Mouse (Mus musculus): ENCODE measurements around the gene Dlg2.

Dlg2 gene

DNA sequence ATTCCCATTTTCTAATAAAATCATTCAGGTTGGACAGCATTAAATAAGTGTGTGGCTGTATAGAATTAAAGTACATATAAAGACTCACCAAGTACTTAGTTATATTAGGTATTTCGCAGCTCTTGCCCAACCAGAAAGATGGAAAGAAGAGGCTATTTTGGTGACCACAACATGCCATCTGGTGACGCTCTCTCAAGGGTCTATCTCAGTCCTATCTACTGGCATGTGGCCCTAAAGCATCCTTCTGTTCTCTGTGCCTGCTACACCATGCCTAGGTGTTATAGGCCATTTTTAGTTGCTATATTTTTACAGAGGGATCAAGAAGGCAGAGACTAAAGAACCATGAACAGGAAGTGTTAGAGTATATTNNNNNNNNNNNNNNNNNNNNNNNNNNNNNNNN, 1629.5 kb downstream of the Dlg2 start:
- in situ Hi-C loops (cut with MboI; ENCODE audit: low pct_unique_long_range_greater_than_20kb in 1 of 2, low sequenced_read_pairs in 2 of 2, unreplicated experiment in 1 of 2) = loop anchor here in 1 of 2 experiments (10.0 to 25.0 kb wide), 3 partner anchors 206 to 449 kb away; no protein-coding TSS in a partner anchor

DNA sequence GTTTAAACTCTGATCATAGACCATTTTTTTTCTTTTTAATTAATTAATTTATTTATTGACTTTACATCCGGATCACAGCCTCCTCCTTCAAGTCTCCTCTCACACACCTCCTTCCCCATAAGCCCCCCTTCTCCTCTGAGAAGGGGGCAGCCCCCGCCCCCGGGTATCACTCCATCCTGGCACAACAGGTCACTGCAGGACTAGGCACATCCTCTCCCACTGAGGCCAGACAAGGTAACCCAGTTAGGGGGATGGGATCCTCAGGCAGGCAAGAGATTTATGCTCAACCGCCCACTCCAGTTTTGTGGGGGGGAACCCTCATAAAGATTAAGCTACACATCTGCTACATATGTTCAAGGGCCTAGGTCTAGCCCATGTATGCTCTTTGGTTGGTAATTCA, 1636.6 kb downstream of the Dlg2 start:
- in situ Hi-C loops (cut with MboI; ENCODE audit: low pct_unique_long_range_greater_than_20kb in 1 of 2, low sequenced_read_pairs in 2 of 2, unreplicated experiment in 1 of 2) = loop anchor here in 1 of 2 experiments (25.0 kb wide), 2 partner anchors 199 to 299 kb away; no protein-coding TSS in a partner anchor

DNA sequence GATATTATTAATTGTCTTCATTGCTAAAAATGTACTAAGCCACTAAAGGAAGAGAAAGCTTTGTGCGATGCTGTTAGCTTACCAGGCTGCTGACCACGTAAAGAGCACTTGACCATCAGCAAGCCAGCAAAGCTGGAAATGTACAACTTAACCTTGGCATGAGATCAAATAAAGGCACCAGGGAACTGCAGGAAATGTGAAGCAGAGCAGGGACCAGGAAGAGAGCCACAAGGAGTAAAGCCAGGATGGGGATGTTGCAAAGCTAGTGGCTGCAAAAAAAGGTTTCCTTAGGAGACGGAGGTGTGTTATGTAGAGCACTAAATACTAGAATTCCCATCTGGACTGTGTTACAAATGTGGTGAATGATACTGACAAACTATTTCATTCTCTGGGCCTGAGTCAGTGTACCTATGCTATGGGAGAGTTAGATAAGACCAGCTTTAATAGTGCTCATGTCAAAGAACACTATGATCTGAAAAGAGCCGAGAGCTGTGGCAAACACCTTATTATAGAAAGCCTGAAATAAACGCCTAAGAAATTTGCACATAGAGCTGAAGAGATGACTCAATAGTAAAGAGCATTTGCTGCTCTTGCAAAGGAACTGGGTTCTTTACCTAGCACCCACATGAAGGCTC, 1638.9 kb downstream of the Dlg2 start:
- in situ Hi-C loops (cut with MboI; ENCODE audit: low pct_unique_long_range_greater_than_20kb in 1 of 2, low sequenced_read_pairs in 2 of 2, unreplicated experiment in 1 of 2) = loop anchor here in 1 of 2 experiments (25.0 kb wide), 2 partner anchors 197 to 297 kb away; no protein-coding TSS in a partner anchor

GRCm38 (mm10) chr7:92123276-92123675, 1646.8 kb downstream of the Dlg2 start:
- in situ Hi-C loops (cut with MboI; ENCODE audit: low pct_unique_long_range_greater_than_20kb in 1 of 2, low sequenced_read_pairs in 2 of 2, unreplicated experiment in 1 of 2) = loop anchor here in 1 of 2 experiments (25.0 kb wide), 2 partner anchors 189 to 289 kb away; no protein-coding TSS in a partner anchor

DNA sequence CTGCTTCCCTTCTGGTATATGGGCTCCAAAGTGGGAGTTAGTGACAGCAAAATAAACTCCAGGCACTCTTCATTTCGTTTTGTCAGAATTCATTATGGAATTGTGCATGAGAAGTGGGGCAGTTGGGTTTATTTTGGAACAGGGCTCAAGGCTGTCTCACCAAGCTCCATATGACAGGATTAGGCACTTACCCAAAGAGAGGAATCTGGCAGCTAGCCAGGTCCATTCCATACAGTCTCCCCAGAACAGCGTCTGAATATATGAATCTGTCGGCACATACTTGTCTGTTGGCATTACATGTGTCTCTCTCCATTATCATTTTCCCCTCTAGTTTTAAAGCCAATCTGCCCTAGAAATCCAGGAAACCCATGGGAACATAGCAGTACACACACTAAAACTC, 1649.4 kb downstream of the Dlg2 start:
- in situ Hi-C loops (cut with MboI; ENCODE audit: low pct_unique_long_range_greater_than_20kb in 1 of 2, low sequenced_read_pairs in 2 of 2, unreplicated experiment in 1 of 2) = no loop called here

DNA sequence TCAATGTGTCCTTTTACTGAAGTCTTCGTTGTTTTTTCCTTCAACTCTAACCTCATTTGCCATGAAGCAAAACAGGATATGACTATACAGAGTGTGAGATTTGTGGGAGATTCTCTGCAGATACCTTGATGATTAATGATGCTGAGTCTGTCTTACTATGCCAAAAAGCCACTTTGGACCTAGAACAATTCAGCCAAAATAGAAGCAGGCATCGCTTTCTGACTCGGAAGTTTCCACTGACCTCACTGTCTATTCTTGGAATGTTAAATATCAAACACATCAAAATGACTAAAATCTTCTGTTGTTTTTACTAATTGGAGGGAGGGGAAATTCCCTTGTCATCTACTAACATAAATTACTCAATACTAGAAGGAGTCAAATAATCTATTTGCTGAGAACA, 1657.8 kb downstream of the Dlg2 start:
- in situ Hi-C loops (cut with MboI; ENCODE audit: low pct_unique_long_range_greater_than_20kb in 1 of 2, low sequenced_read_pairs in 2 of 2, unreplicated experiment in 1 of 2) = no loop called here

DNA sequence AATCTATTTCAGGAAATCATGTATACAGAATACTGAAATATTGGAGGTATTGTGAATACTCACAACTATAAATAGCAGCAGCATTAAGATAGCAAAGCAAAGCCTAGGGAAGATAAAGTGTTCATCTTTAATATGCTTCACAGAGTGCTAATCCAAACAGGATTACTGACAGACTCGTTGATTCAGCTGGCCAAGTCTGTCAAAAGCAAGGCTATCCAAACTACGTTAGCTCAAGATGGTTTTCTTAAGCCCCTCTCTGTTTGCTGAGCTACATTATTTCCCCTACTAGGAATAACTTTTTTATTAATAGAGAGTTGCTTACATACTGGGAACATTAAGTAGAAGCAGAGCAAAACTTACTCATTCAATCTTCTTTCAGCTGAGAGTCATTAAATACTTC, 1659.2 kb downstream of the Dlg2 start:
- in situ Hi-C loops (cut with MboI; ENCODE audit: low pct_unique_long_range_greater_than_20kb in 1 of 2, low sequenced_read_pairs in 2 of 2, unreplicated experiment in 1 of 2) = no loop called here

GRCm38 (mm10) chr7:92140051-92140817, 1663.8 kb downstream of the Dlg2 start:
- in situ Hi-C loops (cut with MboI; ENCODE audit: low pct_unique_long_range_greater_than_20kb in 1 of 2, low sequenced_read_pairs in 2 of 2, unreplicated experiment in 1 of 2) = no loop called here

DNA sequence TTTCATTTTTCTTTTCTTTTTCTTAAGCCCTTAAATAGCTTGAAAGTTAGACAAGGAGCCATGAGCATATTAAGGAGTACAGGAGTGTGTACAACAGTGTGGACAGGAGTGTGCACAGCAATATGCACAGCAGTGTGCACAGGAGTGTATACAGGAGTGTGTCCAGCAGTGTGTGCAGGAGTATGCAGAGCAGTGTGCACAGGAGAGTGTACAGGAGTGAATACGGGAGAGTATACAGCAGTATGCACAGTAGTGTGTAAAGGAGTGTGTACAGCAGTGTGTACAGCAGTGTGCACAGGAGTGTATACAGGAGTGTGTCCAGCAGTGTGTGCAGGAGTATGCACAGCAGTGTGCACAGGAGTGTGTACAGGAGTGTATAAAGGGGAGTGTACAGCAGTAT, 1671.0 kb downstream of the Dlg2 start:
- in situ Hi-C loops (cut with MboI; ENCODE audit: low pct_unique_long_range_greater_than_20kb in 1 of 2, low sequenced_read_pairs in 2 of 2, unreplicated experiment in 1 of 2) = no loop called here

- in situ Hi-C loops (cut with MboI; ENCODE audit: low pct_unique_long_range_greater_than_20kb in 1 of 2, low sequenced_read_pairs in 2 of 2, unreplicated experiment in 1 of 2) = no loop called here
These were observed 1674.3 kb downstream of the Dlg2 start for GRCm38 (mm10) chr7:92150768-92151167.

- in situ Hi-C loops (cut with MboI; ENCODE audit: low pct_unique_long_range_greater_than_20kb in 1 of 2, low sequenced_read_pairs in 2 of 2, unreplicated experiment in 1 of 2) = no loop called here
These were observed 1678.1 kb downstream of the Dlg2 start for GRCm38 (mm10) chr7:92154603-92155002.

DNA sequence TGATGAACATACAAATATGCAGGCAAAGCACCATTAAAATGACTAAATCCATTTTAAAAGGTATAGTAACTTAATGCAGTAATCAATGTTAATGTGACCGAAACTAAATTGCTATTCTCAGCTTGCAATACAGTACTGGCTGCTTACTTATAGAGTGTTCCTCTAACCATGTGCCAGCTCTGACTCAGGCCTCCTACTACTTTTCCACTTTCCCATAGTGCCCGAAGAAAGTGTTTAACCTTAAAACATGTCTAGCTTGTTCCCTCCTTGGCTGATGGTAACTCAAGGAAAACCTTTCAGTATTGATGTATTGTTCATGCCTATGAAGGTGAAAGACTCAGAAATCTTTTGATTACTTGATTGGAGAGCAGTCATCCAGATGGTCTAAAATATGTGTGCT, 1686.7 kb downstream of the Dlg2 start:
- in situ Hi-C loops (cut with MboI; ENCODE audit: low pct_unique_long_range_greater_than_20kb in 1 of 2, low sequenced_read_pairs in 2 of 2, unreplicated experiment in 1 of 2) = no loop called here

DNA sequence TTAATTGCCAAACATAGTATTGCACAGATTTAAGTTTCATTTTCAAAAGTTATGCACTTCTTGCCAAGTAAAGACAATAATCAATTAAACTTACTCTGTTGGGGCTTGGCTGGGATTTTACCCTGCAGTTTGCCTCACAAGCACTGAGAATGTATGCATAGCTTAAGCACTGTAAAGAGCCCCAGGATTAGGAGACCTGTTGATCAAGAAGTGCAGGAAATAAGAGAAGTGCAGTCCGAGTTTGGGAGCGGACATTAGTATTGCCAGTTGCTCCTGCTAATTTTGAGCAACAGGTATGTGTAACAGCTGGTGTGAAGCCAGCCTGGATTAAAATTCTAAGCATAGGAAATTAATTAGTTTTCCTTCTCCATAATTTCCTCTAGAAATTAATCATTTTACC, 1687.8 kb downstream of the Dlg2 start:
- in situ Hi-C loops (cut with MboI; ENCODE audit: low pct_unique_long_range_greater_than_20kb in 1 of 2, low sequenced_read_pairs in 2 of 2, unreplicated experiment in 1 of 2) = no loop called here

DNA sequence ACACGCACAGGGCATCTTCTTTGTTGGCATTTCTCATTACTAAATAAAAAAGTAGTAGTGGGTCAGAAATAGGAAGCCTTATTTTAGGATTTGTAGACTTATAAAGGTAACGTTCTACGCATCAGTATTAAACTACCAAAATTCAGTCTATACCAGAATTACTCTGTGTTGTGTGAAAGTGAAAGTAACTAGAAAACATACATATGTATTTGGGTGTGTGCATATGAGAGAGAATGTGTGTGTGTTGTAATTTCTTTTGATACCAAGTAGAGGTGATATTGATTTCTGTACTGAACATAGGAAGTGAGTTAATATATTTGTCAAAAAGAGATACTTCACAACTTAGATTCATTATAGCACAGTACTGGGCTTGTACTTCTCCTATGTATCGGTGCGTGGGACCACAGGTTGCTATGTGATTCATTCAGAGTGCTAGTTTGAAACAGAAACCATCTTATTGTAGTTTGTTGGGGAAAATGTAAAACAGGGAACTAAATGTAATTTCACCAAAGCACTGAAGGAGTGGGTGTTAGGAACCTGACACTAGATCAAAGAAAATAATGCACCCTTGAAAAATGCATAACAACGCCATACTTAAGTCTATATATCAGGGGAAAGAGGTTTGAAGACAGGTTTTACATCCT, 1688.5 kb downstream of the Dlg2 start:
- in situ Hi-C loops (cut with MboI; ENCODE audit: low pct_unique_long_range_greater_than_20kb in 1 of 2, low sequenced_read_pairs in 2 of 2, unreplicated experiment in 1 of 2) = no loop called here

GRCm38 (mm10) chr7:92180029-92180428, 1703.6 kb downstream of the Dlg2 start:
- in situ Hi-C loops (cut with MboI; ENCODE audit: low pct_unique_long_range_greater_than_20kb in 1 of 2, low sequenced_read_pairs in 2 of 2, unreplicated experiment in 1 of 2) = no loop called here

DNA sequence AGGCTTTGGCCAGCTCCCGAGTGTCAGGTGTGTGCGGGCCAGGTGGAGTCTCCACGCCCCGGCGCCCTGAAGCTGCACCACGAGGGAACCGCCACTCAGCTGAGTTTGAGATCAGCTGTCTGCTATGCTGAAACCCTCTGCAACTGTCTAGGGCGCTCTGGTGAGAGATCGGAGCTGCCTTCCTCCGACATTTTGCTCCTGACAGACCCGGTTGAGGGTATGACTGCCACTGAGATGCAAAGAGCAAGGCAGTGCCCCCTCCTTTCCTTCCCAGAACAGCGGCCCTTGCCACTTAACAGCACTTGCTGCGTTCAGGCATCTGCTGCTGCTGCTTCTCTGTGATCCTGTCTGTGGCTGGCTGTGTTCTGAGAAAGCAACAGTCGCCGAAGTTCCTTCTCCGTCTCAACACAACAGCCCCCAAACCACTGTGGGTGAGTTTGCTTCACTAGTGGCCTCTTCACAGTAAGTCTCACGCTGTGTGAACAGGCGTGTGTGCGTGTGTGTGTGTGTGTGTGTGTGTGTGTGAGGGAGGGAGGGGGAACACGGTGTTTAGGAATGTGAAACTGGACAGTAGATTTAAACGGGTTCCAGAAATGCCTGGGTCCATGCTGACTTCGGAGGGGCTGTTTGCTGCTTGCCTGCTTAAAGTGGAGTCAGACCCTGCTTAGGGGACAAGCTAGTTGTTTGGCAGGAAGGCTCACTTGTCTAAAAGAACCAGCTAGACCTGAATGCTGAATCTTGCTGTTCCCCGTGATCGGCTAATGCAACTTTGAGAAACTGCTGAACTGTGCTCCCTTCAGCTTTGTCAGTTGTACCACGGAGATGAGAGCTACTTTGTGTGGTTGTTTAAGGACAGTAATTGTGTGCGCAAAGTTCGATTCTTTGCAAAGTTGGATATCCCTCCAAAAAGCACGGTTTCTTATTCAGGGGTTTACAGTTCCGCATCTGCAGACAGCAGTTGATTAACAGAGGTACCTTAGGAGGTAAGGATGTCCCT, 1704.4 kb downstream of the Dlg2 start:
- in situ Hi-C loops (cut with MboI; ENCODE audit: low pct_unique_long_range_greater_than_20kb in 1 of 2, low sequenced_read_pairs in 2 of 2, unreplicated experiment in 1 of 2) = no loop called here

- in situ Hi-C loops (cut with MboI; ENCODE audit: low pct_unique_long_range_greater_than_20kb in 1 of 2, low sequenced_read_pairs in 2 of 2, unreplicated experiment in 1 of 2) = no loop called here
These were observed 1705.6 kb downstream of the Dlg2 start for GRCm38 (mm10) chr7:92181959-92182612.

Measured in mouse embryonic stem cell (cell line).